Mouse (Mus musculus) 416B (cell line): ENCODE measurements around the gene Slc7a1.
A peak's percentile ranks its signal among the peaks of the same experiment; 100 is the strongest.

Source experiments
- DNase-seq: peaks from one replicate; pipeline ENCODE4 v3.0.0; 2011; ENCODE audit warnings: low read depth

Gene Slc7a1

DNA sequence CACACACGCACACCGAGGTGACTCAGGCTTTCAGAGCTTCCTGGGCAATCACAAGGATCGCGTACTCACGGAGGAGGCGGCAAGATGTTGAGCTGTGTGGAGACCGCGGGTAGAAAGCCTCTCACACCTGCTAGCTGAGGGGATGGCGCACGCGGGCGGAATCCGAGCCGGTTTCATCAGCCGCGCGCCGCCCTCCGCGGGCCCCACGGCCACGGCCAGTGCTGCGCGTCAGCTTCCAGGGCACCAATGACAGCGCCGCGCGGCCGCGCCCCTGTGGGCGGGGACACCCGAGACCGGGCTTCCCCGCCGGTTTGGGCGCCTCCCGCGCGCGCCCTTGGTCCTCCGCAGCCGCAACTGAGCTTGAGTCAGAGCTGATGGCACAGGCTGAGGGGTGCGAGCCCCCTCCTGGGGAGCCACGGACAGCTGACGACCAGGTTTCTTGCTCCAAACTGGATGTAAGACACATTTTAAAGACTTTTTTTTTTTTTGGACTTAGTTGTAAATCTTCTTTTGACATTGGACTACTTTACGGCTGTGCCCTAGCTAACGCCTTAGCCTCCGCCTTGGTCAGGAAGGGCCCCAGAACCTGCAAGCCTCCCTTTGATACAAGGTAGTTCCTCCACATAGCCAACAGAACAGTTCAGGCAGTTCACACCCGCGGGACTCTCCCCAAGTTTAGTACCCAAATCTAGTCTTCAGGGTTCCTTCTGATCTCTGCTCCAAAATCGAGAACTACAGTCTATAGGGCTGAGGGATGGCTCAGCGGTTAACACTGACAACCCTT lies at the start of gene Slc7a1:
Gene Slc7a1, minus strand, starts transcription at position 245 of the 784 bp plus-strand sequence.
- DNase-seq, result peak; percentile 78

DNA sequence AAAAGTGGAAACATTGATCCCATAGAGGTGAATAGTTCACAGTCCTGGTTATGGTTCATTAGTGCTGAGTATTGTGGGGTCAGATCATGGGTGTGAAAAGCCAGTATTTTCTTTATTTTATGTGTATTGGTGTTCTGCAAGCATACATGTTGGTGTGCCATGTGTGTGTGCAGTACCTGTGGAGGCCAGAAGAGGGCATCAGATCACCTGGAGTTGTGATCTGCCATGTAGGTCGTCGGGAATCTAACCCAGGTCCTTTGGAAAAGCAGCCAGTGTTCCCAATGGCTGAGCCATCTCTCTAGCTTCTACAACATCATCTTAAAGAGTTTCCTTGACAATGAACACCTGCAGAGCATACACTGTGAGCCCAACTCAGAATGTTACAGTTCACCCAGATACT lies 45.3 kb upstream of the Slc7a1 start:
- DNase-seq, result no peak

DNA sequence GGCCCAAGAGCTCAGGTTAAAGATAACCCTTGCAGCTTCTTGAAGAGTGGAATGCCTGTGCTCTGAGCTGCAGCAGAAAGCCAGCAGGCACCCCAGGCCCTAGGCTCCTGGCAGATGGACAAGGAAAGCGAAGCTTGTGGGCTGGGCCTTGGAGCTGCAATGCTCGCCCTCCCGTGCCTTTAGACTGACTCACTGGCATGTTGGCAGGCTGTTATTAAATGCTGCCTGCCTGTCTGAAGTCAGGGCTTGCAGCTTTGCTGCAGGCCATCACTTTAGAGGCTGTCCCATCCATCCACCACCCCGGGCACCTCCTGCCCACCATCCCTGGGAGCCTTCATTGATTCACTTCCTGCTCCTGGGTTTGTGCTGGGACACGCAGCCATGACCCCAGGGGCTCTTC lies 44.0 kb upstream of the Slc7a1 start:
- DNase-seq, result no peak

DNA sequence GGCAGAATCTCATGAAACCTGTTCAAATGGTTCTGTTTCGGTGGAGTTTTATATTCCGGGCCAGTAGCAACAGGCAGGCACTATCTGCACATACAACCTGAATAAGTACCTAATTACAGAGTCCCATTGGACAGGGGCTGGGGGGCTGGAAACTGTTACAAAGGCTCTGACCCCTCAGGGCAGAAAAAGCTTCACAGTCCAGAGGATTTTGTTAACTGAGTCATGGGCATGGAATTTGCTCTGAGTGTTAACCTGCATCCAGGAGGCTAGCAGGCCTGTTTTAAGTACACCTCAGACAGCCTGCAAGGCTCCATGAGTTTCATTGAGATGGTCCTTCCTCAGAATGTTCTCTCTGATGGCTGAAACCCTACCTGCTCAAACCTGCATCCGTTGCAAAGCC lies 36.0 kb upstream of the Slc7a1 start:
- no peak for DNase-seq

DNA sequence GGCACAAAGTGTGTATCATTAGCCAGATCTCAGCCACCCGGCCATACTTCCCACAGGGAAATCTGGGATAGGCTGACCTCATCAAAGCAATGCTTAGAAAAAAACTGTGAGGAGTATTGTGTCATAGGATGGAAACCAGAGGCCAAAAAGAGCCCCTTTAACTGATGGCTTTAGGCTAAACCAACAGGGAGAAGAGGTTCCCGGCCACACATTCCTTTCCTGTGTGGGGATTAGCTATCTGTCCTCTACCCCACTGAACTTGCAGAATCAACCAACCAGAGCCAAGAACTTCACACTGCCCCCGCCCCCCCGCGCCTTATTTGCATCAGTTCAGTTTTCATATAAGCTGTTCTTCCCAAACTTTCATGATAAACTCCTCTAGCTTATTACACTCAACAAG lies 32.4 kb upstream of the Slc7a1 start:
- no peak for DNase-seq

DNA sequence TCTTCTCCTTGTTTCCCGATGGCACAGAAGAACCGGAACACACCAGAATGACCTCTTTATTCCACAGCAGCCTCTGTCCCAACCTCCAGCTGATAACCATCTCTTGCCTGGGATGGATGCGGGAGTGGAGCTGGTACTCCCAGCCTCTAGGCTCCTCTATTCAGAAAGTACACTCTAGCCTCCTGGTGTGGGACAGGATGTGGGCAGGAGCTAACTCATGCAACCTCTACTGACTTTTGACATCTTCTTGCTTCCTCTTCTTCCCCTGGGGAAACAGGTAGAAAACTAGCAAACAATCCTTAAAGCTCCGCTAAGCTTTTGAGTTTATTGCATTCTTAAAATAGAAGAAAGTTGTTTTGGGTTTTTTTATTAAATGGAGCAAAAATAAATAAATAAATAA lies 29.1 kb upstream of the Slc7a1 start:
- no peak for DNase-seq

DNA sequence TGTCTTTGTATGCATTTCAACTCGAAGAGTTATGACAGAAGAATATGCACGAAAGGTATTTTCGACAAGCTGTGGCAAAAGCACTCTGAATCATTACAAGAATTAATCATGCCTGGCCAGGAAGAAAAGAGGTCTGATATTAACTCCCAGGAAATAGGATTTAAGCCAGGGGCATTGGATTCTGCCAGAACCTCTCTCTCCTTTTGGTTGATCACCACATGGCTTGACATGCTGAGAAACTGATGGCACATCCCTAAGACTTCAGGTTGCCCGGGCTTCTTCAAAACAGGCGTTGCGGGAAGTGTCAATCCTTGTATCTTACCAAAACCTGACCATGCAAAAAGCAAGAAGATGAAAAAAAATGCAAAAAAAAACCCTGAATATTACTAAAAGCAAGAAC lies 25.4 kb upstream of the Slc7a1 start:
- no peak for DNase-seq

DNA sequence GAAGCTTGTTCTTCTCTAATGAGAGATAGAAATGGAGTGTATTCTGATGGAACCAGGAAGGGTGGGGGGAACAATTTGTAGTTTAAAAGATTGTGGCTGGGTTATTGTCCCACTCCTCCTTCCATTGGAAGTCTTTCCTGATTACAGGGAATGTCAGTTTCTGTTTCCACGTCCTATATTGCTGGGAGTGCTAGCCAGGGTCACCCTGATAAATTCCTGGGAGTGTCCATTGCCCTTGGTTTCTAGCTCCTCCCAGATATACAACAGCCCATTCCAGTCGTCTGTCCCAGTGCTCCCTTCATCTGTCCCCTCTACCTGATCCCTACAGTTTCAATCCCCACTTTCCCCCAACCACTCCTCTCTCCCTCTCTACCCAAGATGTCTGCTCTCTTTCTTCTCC lies 21.6 kb upstream of the Slc7a1 start:
- DNase-seq, result no peak

DNA sequence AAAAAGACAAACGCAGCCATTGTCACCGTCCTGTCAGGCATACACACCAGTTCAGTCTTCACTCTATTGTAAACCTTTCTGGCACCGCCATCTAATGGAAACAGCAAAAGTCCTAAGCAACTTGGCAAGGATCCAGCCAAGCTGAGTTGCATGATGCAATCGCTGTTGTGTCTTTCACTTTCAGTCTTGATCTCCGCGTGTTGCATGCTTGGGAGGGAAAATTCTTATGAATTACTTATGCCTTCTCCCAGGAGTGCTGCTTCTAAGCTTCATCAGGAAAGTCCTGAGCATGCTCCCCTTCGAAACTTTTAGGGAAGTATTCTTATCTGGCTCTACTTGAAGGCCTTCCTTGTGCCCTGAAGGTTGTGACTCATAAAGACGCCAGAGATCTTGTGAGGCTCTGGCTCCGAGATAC lies 19.4 kb upstream of the Slc7a1 start:
- peak; percentile 82 for DNase-seq

DNA sequence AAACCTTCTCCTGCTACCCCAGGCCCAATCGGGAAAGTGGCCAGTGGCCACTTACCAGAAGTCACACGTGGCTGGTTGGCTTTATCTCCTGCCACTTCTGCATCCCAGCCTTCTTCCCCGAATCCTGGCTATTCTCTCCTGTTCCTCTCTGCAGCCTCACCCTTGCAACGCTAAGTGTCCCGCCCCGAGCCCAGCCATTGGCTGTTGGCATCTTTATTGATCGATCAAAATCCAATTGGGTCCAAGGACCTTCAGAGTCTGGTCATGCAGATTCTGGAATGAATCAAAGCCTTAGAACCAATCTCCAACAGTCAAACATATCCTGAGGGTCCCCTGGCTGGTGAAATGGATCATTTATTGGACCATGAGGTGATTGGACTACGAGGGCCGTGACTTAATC lies 18.7 kb upstream of the Slc7a1 start:
- no peak for DNase-seq

DNA sequence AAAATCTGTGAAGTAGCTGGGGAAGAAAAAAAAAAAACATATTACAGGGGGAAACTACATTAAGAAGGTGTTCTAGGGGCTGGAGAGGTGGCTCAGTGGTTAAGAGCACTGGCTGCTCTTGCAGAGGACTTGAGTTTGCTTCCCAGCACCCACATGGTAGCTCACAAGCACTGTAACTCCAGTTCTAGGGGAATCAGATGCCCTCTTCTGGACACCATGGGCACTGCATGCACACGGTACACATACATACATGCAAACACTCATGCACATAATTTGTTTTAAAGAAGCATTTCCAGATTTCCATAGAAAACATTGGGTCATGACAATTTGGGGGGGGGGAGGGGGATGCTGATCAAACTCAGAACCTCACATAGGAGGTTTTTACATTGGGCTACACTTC lies 18.1 kb upstream of the Slc7a1 start:
- no peak for DNase-seq

DNA sequence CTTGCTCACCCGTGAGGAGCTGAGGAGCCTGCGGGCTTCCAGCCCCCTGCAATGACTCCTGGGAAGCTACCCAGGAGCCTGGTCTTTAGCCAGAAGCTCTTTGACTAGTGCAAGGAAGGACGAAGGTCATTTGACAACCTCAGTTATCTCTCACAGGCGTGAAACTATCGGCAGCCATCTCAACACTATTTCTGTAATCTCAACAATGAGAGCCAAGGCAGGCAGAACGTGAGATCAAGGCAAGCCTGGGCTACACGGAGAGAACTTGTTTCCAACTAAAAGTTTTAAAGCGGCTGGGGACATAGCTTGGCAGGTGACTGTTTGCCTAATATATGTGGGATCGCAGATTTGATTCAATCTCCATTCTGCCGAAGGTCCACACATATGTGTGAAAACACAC lies 16.8 kb upstream of the Slc7a1 start:
- DNase-seq, result no peak

DNA sequence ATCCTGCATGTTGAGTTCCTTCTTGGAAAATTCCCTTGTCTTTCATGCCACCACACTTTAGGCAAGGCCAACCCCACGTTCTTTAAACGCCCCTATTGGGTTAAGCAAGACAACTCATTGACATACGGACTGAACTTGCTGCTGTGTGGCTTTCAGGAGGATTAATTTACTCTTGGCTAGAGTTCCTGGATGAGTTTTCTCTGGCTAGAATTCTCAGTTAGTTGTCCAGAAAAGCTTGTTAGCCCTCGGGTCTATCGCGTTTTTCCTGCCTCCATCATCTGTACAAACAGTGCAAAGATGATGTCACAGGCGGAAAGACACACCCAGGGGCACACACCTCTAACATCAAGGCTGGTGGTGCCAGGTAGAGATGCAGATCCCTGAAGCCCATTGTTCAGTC lies 14.5 kb upstream of the Slc7a1 start:
- no peak for DNase-seq

DNA sequence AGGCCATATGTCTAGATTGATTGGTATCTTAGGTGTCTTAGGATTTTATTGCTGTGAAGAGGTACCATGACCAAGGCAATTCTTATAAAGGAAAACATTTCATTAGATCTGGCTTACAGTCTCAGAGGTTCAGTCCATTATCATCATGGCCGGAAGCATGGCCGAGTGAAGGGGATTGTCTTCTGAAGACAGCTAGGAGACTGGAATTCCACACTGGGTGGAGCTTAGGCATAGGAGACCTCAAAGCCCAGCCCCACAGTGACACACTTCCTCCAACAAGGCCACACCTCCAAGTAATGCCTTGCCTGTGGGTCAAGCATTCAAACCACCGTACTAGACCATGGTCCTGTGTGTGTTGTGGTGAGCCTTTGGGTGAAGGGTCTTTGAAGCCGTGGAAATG lies 12.8 kb upstream of the Slc7a1 start:
- DNase-seq, result no peak

DNA sequence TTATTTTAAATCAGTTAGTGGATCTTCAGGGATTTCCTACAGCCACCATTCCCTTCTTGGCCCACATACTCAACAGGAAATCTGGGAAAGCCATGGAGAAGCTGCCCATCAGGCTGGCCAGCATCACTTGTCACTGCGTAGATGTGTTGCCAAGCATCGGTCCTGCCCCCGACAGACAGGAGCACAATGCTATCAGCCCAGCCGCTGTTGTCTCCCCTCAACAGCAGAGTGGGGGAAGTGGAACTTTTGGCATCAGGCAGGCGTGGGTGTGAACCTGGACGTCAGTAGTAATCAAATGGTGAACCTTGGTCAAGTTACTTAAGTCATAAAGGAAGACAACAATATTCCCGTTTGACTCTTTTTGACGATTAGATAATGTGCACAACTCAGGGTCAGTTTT lies 9.8 kb upstream of the Slc7a1 start:
- DNase-seq, result no peak

DNA sequence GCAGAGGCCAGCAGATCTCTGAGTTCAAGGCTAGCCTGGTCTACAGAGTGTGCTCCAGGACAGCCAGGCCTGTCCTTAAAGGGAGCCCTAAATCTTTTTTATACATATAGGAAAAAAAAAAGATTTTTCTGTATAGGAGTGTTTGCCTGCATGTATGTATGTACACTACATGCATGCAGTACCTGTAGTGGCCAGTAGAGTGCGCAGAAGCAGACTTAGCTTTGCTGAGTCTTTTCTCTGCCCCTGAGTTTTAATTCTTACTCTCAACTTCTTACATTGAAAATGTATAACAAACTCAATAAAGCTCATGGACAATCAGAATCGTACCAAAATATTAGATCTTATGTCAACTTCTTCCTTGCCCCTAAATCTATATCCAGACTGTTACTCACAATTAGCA lies 7.2 kb upstream of the Slc7a1 start:
- DNase-seq, result no peak

DNA sequence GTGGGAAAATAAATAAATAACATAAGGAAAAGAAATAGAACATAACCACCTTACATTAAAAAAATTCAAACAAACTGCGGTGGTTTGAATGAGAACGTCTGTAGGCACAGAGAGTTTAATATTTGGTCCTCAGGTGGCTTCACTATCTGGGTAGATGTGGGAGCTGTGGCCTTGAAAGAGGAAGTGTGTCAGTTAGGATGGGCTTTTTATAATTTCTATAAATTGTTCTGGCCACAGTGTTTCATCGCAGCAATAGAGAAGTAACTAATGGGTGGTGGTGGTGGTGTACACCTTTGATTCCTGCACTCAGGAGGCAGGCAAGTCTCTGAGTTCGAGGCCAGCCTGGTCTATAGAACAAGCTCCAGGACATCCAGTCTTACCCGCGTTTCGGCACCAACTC lies 4.8 kb upstream of the Slc7a1 start:
- DNase-seq, result peak; percentile 28

DNA sequence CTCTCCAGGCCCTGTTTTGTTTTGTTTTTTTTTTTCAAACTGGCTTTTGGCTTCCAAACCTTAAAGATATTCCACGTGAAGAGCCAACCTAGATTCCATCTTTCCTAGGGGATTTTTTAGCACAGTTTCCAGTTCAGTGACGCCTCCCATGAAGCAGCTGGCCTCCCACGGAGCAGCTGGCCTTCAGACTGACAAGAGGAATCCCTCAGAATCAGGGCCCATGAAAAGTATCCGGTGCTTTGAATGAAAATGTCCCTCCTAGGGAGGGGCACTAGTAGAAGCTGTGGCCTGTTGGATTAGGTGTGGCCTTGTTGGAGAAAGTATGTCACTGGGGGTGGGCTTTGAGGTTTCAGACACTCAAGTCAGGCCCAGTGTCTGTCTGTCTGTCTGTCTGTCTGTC lies 2.9 kb upstream of the Slc7a1 start:
- no peak for DNase-seq

DNA sequence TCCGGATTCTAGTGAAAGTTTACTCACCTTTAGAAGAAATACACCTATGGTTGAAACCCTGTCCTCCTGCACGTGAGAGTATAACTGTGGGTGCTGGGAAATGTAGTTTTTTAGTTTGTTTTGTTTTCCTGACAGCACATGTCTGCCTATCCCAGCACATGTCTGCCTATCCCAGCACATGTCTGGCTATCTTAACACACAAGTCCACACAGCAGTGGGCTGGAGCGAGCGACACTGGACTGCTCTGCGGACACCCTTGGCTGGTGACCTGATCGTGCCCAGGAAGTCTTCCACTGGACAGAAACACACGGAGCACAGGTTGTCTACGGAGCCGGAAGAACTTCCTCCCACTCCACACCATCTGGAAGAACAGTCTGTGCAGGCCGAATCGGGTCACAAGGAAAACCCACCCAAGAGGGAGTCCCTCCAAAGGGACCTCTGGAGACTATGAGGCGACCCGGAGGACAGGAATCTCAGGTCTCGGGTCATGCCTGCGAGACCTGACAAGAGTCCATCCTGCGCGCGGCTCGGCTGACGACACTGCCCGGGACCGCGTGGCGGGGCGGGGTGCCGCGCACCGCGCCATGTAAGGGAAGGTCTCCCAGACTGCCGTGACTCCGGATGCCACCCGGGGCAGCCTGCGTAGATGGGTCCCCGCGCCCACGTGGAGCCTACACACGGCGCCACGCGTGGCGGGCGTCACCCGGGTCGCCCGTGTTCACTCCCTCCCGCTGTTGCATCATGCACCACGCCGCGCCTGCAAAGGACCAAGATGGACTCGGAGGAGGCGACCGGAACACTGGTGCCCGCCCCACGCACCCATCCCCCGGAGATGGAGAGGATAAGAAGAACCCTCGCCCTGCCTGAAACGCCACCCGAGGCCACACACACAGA lies 691 bp downstream of the Slc7a1 start:
- DNase-seq, result peak; percentile 69

DNA sequence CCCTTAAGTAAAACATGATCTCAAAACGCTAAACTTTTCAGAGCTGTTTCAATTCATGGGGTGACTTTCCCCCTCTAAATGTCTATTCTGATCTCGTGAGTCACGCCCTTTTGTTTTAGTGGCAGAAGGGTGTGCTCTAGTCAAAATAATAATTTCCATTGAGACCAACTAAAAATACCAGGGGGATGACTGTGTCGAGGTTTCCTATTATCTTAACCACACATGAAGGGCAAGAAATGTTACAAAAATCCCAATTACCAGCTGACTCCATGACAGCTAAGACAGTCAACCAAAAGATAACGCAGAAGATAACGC lies 1.3 kb downstream of the Slc7a1 start:
- DNase-seq, result peak; percentile 65

DNA sequence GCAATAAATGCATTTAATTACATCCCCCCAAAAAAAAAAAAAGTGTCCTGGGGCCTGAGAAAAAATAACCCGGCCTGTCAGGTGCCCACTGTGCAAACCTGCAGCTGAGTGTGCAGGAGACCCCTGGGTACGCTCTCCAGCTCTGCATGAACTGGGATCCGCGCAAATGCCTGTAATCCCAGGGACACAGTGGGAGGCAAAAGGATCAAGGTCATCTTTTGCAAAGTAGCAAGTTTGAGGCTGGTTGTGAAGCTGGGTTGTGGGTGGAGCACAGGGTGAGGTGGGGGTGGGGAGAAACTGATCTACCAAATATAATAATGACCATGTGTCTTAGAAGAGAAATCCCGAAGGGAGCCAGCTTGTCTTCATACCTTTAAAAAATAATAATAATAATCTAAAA lies 1.8 kb downstream of the Slc7a1 start:
- no peak for DNase-seq

DNA sequence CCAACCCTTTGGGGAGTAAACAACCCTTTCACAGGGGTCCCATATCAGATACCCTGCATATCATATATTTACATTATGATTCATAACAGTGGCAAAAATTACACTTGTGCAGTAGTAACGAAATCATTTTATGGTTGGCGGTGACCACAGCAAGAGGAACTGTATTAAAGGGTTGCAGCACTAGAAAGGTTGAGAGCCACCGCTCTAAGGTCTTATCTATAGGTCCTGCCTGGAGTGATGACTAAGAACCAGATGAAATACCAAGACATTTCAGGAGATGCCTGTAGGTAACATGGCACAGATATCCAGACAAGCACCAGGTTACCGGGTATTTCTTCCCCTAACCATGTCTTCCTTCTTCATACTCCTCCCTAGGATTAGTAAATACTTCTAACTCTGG lies 2.3 kb downstream of the Slc7a1 start:
- DNase-seq, result peak; percentile 84

DNA sequence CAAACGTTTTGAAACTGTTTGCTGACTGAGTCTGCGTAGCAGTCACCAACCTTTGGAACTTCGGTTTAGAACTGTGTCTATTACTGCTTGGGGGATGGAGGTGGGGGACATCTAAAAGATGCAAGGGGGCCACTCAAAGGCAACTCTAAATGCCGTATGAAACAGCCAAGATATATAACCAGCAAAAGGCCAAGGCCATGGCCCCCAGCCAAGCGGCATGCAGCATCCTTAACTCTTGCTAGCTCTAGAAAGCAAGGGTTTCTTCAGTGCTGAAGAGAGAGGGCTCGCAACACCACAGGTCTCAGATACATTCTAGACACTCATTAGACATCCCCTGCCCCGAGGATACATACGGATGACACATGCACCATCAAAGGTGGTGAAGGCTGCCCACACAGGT lies 6.4 kb downstream of the Slc7a1 start:
- no peak for DNase-seq

DNA sequence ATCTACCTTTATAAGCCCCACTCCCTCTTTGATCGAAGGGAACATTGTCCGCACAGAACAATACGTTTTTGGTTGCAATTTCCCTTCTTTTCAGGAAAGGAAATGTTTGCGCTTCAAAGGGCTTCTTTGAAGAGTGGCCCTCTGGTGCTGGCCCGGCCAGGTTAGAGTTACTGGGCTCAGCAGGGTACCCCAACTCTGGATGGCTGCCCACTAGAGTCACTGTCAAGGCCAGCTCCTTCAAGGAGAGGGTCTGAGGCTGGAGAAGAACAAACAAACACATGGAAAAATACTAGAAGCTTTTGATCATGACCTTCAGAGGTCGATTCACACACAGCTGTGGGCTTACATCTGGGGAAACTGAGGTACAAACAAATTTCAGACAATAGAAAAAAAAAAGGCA lies 6.9 kb downstream of the Slc7a1 start:
- DNase-seq, result no peak
